Mouse (Mus musculus): ENCODE data around the gene Trpc4ap. TPM values are rescaled to one million over a fixed set of nuclear protein-coding genes. Genes with fewer than 3 reads are reported as not detected.

Gene Trpc4ap
- total and polyA plus RNA-seq, 3 experiments, result 60.4 to 187 (median 161) TPM

DNA sequence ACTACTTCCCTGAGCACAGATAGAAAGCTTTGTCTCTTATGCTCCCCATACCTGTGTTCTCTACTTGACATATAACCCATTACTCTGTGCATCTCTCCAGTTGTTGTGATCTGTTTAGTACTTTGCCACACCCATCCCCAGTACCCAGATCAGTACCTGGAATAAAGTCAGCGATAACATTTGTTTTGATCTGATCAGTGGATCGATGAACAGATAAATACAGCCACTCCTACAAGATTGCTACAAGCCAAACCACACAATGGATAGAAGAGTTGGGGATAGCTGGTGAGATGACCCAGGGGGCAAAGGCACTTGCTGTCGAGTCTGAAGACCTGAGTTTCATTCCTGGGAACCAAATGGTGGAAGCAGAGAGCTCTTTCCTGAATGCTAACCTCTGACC is 3.1 kb upstream of the Trpc4ap start:
- H3K79me2 ChIP-seq (ENCODE audit: control insufficient read depth, insufficient read depth, low read length, poor library complexity), result peaks cover 18% of the 10 kb centered on the region
- no peak overlapping the region for H3K9ac ChIP-seq (ENCODE audit: control insufficient read depth, low read depth, low read length, poor library complexity, severe bottlenecking)
- no peaks in the 10 kb centered on the region for H3K27me3 ChIP-seq (ENCODE audit: control insufficient read depth in 1 of 2, insufficient read depth in 2 of 2, low read length in 2 of 2)
- H3K27ac ChIP-seq (ENCODE audit: control insufficient read depth, low read depth, low read length), result no peak overlapping the region
- no peaks in the 10 kb centered on the region for H3K9me3 ChIP-seq (replicated peaks; ENCODE audit: insufficient read depth, low read length)
- peaks cover 3 to 7% of the 10 kb centered on the region in 2 experiments; a peak in 2 of 4 replicates for H3K4me1 ChIP-seq (ENCODE audit: control insufficient read depth in 1 of 2, insufficient read depth in 2 of 2, low read length in 2 of 2)
- peaks cover 0 to 6% of the 10 kb centered on the region in 2 experiments; a peak in 2 of 4 replicates for H3K36me3 ChIP-seq (ENCODE audit: control insufficient read depth in 1 of 2, insufficient read depth in 2 of 2, low read length in 2 of 2)
- TF ChIP-seq ZC3H11A (IDR thresholded peaks at IDR 0.05; ENCODE audit: low read depth, low read length) (no peak), USF2 (IDR thresholded peaks at IDR 0.05; ENCODE audit: borderline replicate concordance in 1 of 2, insufficient read depth in 1 of 2, low read depth in 1 of 2, low read length in 2 of 2) (no peak), TAL1 (IDR thresholded peaks at IDR 0.05; ENCODE audit: low read length) (no peak), GATA1 (IDR thresholded peaks at IDR 0.05; ENCODE audit: low read depth, low read length) (no peak), ZNF384 (IDR thresholded peaks at IDR 0.05; ENCODE audit: low read depth, low read length) (no peak), ETS1 (IDR thresholded peaks at IDR 0.05; ENCODE audit: low read depth, low read length) (no peak), POLR2AphosphoS5 (IDR thresholded peaks at IDR 0.05; ENCODE audit: borderline replicate concordance, low read depth, low read length) (no peak), MEF2A (IDR thresholded peaks at IDR 0.05; ENCODE audit: extremely low read depth, insufficient replicate concordance, low read depth, low read length, poor library complexity, severe bottlenecking) (no peak), USF1 (IDR thresholded peaks at IDR 0.05; ENCODE audit: low read depth, low read length) (no peak), MAX (IDR thresholded peaks at IDR 0.05; ENCODE audit: low read length) (no peak), CHD2 (IDR thresholded peaks at IDR 0.05; ENCODE audit: low read length) (no peak), TCF12 (IDR thresholded peaks at IDR 0.05; ENCODE audit: low read depth, low read length) (no peak)
- no peak for DNase-seq (ENCODE audit: low read depth, low spot score)
- no peak overlapping the region for H3K4me3 ChIP-seq (ENCODE audit: control insufficient read depth in 1 of 2, insufficient read depth in 1 of 2, low read depth in 2 of 2, low read length in 2 of 2)

DNA sequence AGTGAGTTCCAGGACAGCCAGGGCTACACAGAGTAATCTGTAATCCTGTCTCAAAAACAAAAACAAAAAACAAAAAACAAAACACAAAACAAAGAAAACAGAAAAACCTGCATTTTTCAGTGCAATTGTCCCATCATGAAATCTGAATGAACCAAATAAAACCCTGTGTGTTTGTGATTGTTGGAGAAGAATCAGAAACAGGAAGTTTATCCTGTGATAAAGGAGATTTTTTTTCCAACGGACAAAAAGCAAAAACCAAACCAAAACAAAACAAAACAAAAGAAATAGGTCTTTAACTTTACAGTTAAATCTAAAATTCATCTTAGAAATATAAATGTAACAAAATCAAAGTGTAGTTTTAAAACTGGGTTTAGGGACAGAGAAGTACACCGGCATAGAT is 2.4 kb upstream of the Trpc4ap start:
- TF ChIP-seq RCOR1 (IDR thresholded peaks at IDR 0.05; ENCODE audit: low read depth, low read length), result peak; percentile 95
- TF ChIP-seq MYB (IDR thresholded peaks at IDR 0.05; ENCODE audit: low read depth, low read length), result peak; percentile 32; the same call in 1 of the 2 replicates
- no peak for TF ChIP-seq USF1 (IDR thresholded peaks at IDR 0.05; ENCODE audit: low read depth, low read length)
- TF ChIP-seq ZNF384 (IDR thresholded peaks at IDR 0.05; ENCODE audit: low read depth, low read length), result peak; percentile 42; the same call in 1 of the 2 replicates
- peak; percentile 36; the same call in 1 of the 2 replicates for TF ChIP-seq GATA1 (IDR thresholded peaks at IDR 0.05; ENCODE audit: low read depth, low read length)
- TF ChIP-seq E2F4 (IDR thresholded peaks at IDR 0.05; ENCODE audit: borderline replicate concordance, low read depth, low read length), result no peak
- peak in 1 of 2 experiments; percentile 22; a peak in 1 of 4 replicates for TF ChIP-seq EP300 (IDR thresholded peaks at IDR 0.05; ENCODE audit: low read depth in 1 of 2, low read length in 2 of 2)
- Histone ChIP-seq H3K4me3 (ENCODE audit: control insufficient read depth in 1 of 2, insufficient read depth in 1 of 2, low read depth in 2 of 2, low read length in 2 of 2) (no peak overlapping the region), H3K36me3 (ENCODE audit: control insufficient read depth in 1 of 2, insufficient read depth in 2 of 2, low read length in 2 of 2) (peaks cover 0 to 8% of the 10 kb centered on the region in 2 experiments; a peak in 2 of 4 replicates), H3K9ac (ENCODE audit: control insufficient read depth, low read depth, low read length, poor library complexity, severe bottlenecking) (no peak overlapping the region), H3K27ac (ENCODE audit: control insufficient read depth, low read depth, low read length) (no peak overlapping the region), H3K4me1 (ENCODE audit: control insufficient read depth in 1 of 2, insufficient read depth in 2 of 2, low read length in 2 of 2) (peaks cover 3 to 7% of the 10 kb centered on the region in 2 experiments; a peak in 2 of 4 replicates), H3K27me3 (ENCODE audit: control insufficient read depth in 1 of 2, insufficient read depth in 2 of 2, low read length in 2 of 2) (no peaks in the 10 kb centered on the region), H3K79me2 (ENCODE audit: control insufficient read depth, insufficient read depth, low read length, poor library complexity) (peaks cover 22% of the 10 kb centered on the region), H3K9me3 (replicated peaks; ENCODE audit: insufficient read depth, low read length) (no peaks in the 10 kb centered on the region)
- DNase-seq (ENCODE audit: low read depth, low spot score), result no peak
